Mouse (Mus musculus) megakaryocyte, embryonic 14.5 days (primary cell): Measurements from ENCODE around the gene Dscam. TPM values are rescaled to one million over a fixed set of nuclear protein-coding genes. Genes with fewer than 3 reads are reported as not detected.

Experiments
- H3K27me3 ChIP-seq: replicated peaks from 2 replicates; pipeline ENCODE3; 2012; ENCODE audit warnings: inconsistent platforms
- H3K36me3 ChIP-seq: replicated peaks from 2 replicates; pipeline ENCODE3; 2012; ENCODE audit warnings: low read length, inconsistent platforms, mixed read lengths
- H3K4me1 ChIP-seq: 2 replicates; pipeline ENCODE4 v1.6.1; 2012; ENCODE audit warnings: inconsistent platforms
- H3K4me3 ChIP-seq: replicated peaks from 2 replicates; pipeline ENCODE3; 2012; ENCODE audit warnings: moderate library complexity, mild to moderate bottlenecking, inconsistent platforms
- H3K9me3 ChIP-seq: 2 replicates; pipeline ENCODE4 v1.6.1; 2012; ENCODE audit warnings: inconsistent platforms
- FLI1 ChIP-seq: IDR thresholded peaks from 2 replicates; pipeline ENCODE4 v1.6.1; 2012; ENCODE audit warnings: low read length, inconsistent platforms, mixed read lengths
- GATA1 ChIP-seq: IDR thresholded peaks from 3 replicates; pipeline ENCODE4 v1.6.1; 2012; ENCODE audit warnings: mixed read lengths, low read length, inconsistent platforms, borderline replicate concordance
- polyA plus RNA-seq: library from polyadenylated mRNA; stranded (reverse); fragments of >175 nt; gene quantifications from 2 replicates; pipeline ENCODE4 v1.2.3, GENCODE M21; 2012; ENCODE audit warnings: low replicate concordance; ENCODE audit not compliant: insufficient read depth

The Dscam gene
- polyA plus RNA-seq, 1 experiment, result not detected

DNA sequence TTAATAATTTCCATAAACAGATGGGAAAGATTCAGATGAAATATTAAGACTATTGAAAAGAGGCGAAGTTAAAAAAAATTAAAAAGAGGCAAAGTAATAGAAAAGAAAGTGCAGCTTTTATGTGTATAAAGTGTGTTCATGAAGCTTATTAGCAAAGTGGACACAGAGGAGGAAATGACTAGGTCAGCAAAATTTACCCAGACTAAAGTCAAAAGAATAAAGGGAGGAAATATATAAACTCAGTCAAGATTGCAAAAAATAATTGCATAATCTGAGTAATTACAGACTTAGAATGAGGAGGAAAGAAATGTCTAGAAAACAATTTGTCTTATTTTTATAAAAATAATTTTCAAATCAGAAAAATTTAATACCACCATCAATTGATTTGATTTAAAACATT, 396.3 kb downstream of the Dscam start:
- H3K4me3 ChIP-seq, result no peak overlapping the region
- TF ChIP-seq FLI1 (no peak), GATA1 (no peak)
- H3K9me3 ChIP-seq, result peaks cover 5% of the 10 kb centered on the region; the same call in 1 of the 2 replicates
- no peaks in the 10 kb centered on the region for H3K36me3 ChIP-seq
- H3K4me1 ChIP-seq, result no peaks in the 10 kb centered on the region
- H3K27me3 ChIP-seq, result no peaks in the 10 kb centered on the region

DNA sequence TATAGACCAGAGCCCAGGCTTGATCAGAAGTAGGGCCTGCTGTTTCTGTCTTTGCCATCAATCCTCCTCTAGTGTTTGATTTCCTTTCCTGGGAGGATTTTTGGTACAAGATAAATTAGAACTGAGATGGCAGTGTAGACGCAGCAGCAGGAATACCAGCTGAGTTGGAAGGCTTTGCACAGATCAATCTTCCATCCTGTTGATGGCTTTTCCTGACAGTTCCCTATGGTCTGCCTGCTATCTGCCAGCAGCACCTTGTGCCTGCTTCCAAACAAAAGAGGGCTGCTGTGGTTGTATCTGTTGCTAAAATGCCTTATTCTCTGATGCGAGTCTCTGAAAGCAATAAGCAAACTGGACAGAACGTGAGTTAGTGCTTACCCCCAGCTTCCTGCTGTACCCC, 402.6 kb downstream of the Dscam start:
- TF ChIP-seq FLI1, result no peak
- no peak for TF ChIP-seq GATA1
- Histone ChIP-seq H3K4me1 (no peaks in the 10 kb centered on the region), H3K36me3 (no peaks in the 10 kb centered on the region), H3K4me3 (no peak overlapping the region), H3K27me3 (no peaks in the 10 kb centered on the region), H3K9me3 (peaks cover 10% of the 10 kb centered on the region; the same call in 1 of the 2 replicates)

DNA sequence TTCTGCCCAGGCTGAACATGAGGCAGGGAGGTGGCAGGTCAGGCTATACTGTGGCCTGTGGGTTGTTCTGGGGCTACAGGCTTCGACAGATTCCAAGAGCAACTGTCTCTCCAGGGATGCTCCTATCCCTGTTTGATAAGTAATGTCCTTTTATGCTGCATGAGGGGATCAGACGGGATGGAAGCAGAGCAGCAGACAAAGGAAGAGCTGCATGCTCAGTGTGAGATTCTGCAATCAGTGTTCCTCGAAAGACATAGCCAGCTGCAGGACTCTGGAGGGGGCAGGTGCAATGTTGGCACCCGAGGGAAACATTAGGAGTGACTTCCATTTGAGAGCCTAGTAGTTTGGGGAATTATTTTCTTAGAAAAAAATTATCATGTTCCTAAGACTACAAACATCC, 403.0 kb downstream of the Dscam start:
- no peak overlapping the region for H3K4me3 ChIP-seq
- H3K9me3 ChIP-seq, result peaks cover 10% of the 10 kb centered on the region; the same call in 1 of the 2 replicates
- H3K4me1 ChIP-seq, result no peaks in the 10 kb centered on the region
- no peaks in the 10 kb centered on the region for H3K36me3 ChIP-seq
- no peaks in the 10 kb centered on the region for H3K27me3 ChIP-seq
- no peak for TF ChIP-seq FLI1
- TF ChIP-seq GATA1, result no peak

DNA sequence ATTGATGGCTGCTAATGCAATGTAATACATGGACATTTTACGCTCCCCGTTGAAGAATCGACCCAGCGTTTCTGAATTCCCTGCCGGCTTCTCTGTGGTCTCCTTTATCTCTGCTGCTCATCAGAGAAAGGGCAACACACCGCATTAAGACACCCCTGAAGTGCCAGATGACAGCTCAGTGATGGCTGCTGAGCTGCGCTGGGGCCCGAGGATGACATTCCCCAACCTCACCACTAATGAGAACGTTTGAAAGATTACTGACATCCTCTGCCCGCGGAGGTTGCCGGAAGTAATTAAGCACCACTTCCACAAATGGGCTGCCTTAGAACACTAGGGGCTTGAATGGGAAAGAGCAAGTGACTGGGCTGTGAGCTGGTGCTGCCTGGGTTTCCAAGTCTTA, 409.3 kb downstream of the Dscam start:
- H3K4me3 ChIP-seq, result no peak overlapping the region
- H3K36me3 ChIP-seq, result no peaks in the 10 kb centered on the region
- TF ChIP-seq GATA1 (no peak), FLI1 (no peak)
- no peaks in the 10 kb centered on the region for H3K4me1 ChIP-seq
- peaks cover 13% of the 10 kb centered on the region for H3K27me3 ChIP-seq
- 0 out of 2 replicates have a peak, but pooled peaks cover 11% of the 10 kb centered on the region for H3K9me3 ChIP-seq

DNA sequence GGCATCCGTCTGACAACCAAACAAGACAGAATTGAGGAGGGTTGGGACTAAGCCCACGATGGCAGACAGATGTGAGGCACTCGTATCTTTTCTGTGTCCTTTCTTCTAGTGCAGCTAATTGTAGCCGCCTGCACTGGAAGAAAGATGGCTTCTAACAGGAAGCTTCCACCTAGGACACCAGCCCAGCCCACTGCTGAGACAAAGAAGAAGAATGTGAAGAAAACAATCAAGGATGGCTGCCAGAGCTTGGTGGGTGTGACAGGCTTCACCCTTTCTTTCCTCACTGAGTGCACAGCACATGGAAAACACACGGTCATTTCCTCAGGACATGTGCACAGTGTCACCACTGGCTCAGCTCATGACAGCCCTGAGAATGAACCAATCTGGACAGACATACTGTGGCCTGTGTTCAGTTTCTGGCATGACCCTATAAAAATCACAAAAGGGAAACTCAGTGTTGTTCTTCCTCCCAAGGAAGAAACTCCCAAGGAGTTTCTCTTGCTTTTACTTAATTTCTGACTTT, 411.4 kb downstream of the Dscam start:
- Histone ChIP-seq H3K9me3 (0 out of 2 replicates have a peak, but pooled peaks cover 6% of the 10 kb centered on the region), H3K4me1 (no peaks in the 10 kb centered on the region), H3K36me3 (no peaks in the 10 kb centered on the region), H3K4me3 (no peak overlapping the region), H3K27me3 (peaks cover 15% of the 10 kb centered on the region)
- no peak for TF ChIP-seq FLI1
- no peak for TF ChIP-seq GATA1

DNA sequence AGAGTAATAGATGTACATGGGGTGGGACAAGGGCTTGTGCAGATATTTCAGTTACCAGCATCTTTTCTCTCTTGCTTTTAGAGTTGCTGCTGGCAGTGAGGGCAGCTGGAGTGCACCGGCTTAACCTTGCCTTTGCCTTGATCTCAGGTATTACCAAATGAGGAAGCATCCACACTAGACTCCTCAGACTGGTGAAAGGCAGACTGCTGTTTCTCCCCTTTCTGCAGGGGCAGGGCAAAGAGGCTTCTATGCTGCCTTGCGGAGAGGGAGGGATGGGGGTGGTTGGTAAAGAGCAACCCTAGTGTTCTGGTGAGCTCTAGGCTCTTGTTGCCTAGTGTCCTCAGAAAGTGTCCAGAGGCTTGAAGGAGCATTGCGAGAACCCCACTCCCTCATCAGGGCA, 412.2 kb downstream of the Dscam start:
- 0 out of 2 replicates have a peak, but pooled peaks cover 6% of the 10 kb centered on the region for H3K9me3 ChIP-seq
- TF ChIP-seq GATA1 (no peak), FLI1 (no peak)
- H3K4me3 ChIP-seq, result no peak overlapping the region
- no peaks in the 10 kb centered on the region for H3K4me1 ChIP-seq
- no peaks in the 10 kb centered on the region for H3K36me3 ChIP-seq
- H3K27me3 ChIP-seq, result peaks cover 15% of the 10 kb centered on the region

DNA sequence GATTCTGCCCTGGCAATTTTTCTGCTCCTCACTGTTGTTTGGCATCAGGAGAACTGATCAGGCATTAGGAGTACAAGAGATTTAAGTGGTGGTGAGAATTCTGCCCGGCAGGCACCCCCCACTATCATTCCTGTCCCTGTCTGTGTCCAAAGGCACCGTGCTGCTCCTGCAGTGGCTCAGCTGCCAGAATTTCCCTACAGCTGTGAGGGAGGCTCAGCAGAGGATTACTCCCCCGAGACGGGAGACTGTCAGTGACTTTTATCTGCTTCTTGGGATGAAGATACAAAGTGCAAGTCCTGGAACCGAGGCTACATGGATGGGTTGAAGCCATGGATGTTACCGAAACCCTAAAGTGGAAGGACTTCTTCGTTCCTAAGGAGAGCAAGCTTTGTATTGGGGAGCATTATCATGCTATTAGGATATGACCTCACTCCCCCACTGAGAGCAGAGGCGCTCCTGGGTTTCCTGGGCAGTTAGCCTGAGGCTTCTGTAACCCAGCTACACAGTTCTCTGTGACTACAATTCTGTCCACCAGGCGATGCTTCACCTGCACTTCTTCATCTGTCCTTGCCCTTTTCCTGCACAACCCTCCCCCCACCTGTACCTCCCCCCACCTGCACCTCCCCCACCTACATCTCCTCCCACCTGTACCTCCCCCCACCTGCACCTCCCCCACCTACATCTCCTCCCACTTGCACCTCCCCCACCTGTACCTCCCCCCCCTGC, 412.8 kb downstream of the Dscam start:
- H3K27me3 ChIP-seq, result peaks cover 15% of the 10 kb centered on the region
- no peaks in the 10 kb centered on the region for H3K4me1 ChIP-seq
- H3K9me3 ChIP-seq, result 0 out of 2 replicates have a peak, but pooled peaks cover 6% of the 10 kb centered on the region
- H3K4me3 ChIP-seq, result no peak overlapping the region
- H3K36me3 ChIP-seq, result no peaks in the 10 kb centered on the region
- TF ChIP-seq GATA1 (no peak), FLI1 (no peak)

DNA sequence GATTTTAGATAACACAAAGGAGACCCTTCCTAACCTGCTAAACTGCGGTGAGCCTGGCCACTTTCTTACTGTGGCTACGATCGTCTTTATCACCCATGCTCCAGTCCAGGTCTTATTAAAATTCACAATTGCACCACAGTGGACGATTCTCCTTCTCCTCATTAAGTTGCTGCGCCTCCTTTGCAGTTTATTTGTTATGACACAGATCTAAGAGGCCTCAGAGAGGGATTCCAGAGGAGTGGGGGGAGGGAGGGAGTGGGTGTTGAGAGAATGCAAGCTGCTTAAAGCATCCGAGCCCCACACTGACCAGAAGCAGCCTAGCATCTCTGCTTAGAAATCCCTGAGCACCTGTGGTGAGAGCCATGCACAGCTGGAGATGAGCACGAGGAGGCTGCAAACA, 413.6 kb downstream of the Dscam start:
- no peak overlapping the region for H3K4me3 ChIP-seq
- TF ChIP-seq GATA1 (no peak), FLI1 (no peak)
- peaks cover 15% of the 10 kb centered on the region for H3K27me3 ChIP-seq
- H3K36me3 ChIP-seq, result no peaks in the 10 kb centered on the region
- no peaks in the 10 kb centered on the region for H3K4me1 ChIP-seq
- 0 out of 2 replicates have a peak, but pooled peaks cover 6% of the 10 kb centered on the region for H3K9me3 ChIP-seq

DNA sequence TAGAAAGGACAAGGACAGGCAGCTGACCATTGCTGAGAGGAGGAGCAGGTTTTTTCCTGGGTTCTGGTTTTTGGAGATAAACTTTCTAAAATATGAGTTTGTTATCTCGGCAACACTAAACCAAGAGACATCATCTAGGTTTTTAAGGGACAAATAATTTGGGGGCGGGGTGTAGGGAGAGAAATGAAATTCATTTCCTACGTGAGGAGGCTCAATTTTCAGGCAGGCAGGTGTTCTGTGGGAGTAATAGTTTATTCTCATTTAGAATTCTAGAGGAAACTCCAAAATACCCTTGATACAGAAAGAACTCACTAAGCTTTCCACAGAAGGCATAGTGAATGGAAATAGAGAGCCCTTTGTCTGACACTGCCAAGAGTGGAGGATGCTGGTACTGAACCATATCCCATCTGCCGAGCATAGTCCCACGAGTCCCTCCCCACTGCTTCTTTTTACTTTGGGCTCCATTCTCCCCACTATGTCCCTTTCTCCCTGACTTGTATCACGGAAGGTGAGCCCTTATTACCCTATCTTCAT, 415.5 kb downstream of the Dscam start:
- Histone ChIP-seq H3K36me3 (no peaks in the 10 kb centered on the region), H3K9me3 (no peaks in the 10 kb centered on the region), H3K4me3 (no peak overlapping the region), H3K4me1 (no peaks in the 10 kb centered on the region), H3K27me3 (peaks cover 13% of the 10 kb centered on the region)
- TF ChIP-seq FLI1, result no peak
- TF ChIP-seq GATA1, result no peak

DNA sequence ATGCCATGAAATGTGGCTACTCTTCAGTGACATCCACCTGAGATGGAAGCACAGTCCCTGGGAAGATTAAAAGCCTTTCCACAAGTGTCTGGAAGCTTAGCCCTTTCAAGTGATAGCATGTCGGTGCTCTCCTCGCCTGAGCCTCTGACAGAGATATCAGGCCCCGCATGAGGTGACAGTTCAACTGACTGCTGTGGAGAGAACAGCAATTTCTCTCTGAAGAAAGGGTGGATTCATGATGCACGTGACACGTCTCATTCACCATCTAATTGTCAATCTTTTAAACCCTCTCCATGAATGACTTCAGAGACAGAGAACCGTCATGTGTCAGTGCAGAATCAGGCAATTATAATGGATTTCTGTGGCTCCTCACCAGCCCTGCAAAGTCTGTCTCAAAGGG, 416.2 kb downstream of the Dscam start:
- no peaks in the 10 kb centered on the region for H3K4me1 ChIP-seq
- peaks cover 13% of the 10 kb centered on the region for H3K27me3 ChIP-seq
- H3K9me3 ChIP-seq, result no peaks in the 10 kb centered on the region
- H3K4me3 ChIP-seq, result no peak overlapping the region
- TF ChIP-seq FLI1, result no peak
- TF ChIP-seq GATA1, result no peak
- no peaks in the 10 kb centered on the region for H3K36me3 ChIP-seq
